Mouse (Mus musculus) hindbrain, postnatal 0 days (tissue): ENCODE measurements around the gene Capn1. TPM values are rescaled to one million over a fixed set of nuclear protein-coding genes. Genes with fewer than 3 reads are reported as not detected.

Experiments
- ATAC-seq: fragments of 200-750 bp; cut with Nextera tagmentation; 2 replicates; pipeline ENCODE4 v1.8.0; 2017; ENCODE audit warnings: mild to moderate bottlenecking, moderate TSS enrichment, moderate library complexity
- DNase-seq: peaks from one replicate; pipeline ENCODE4 v3.0.0-alpha.2; 2015; ENCODE audit warnings: low spot score
- H3K27ac ChIP-seq: fragments of 300-500 bp; sonication (generic); 2 replicates; pipeline ENCODE4 v1.5.1; 2014; ENCODE audit warnings: mild to moderate bottlenecking
- H3K27me3 ChIP-seq: fragments of 300-500 bp; sonication (generic); 2 replicates; pipeline ENCODE4 v1.6.1; 2014; ENCODE audit warnings: low read length, mixed read lengths; ENCODE audit not compliant: insufficient read depth
- H3K36me3 ChIP-seq: fragments of 300-500 bp; sonication (generic); 2 replicates; pipeline ENCODE4 v1.6.1; 2014; ENCODE audit warnings: low read length, mixed read lengths; ENCODE audit not compliant: insufficient read depth
- H3K4me1 ChIP-seq: fragments of 300-500 bp; sonication (generic); 2 replicates; pipeline ENCODE4 v1.6.1; 2014; ENCODE audit warnings: antibody characterized with exemption, low read length, mixed read lengths; ENCODE audit not compliant: insufficient read depth
- H3K4me2 ChIP-seq: fragments of 300-500 bp; sonication (generic); 2 replicates; pipeline ENCODE4 v1.6.1; 2014; ENCODE audit warnings: low read depth, mild to moderate bottlenecking, low read length, moderate library complexity, mixed read lengths
- H3K4me3 ChIP-seq: fragments of 300-500 bp; sonication (generic); 2 replicates; pipeline ENCODE4 v1.5.1; 2014; ENCODE audit warnings: low read length
- H3K9ac ChIP-seq: fragments of 300-500 bp; sonication (generic); replicated peaks from 2 replicates; pipeline ENCODE4 v1.6.1; 2014; ENCODE audit warnings: mild to moderate bottlenecking, low read length, moderate library complexity, mixed read lengths
- H3K9me3 ChIP-seq: fragments of 300-500 bp; sonication (generic); 2 replicates; pipeline ENCODE4 v1.6.1; 2016; ENCODE audit warnings: low read length, mixed read lengths
- CTCF ChIP-seq: IDR thresholded peaks from 2 replicates; pipeline ENCODE4 v1.5.1; 2016; ENCODE audit warnings: antibody characterized with exemption, control low read depth, low read depth
- WGBS: fragments of 180-500 bp; shearing (Covaris S2); extraction: QIAGEN DNeasy Blood & Tissue Kit; methylation state at CpG from one replicate; pipeline ENCODE4 v1.1.7; 2014; 5-methylcytosine and 5-hydroxymethylcytosine counted together
- polyA plus RNA-seq: library from polyadenylated mRNA; unstranded; fragments of >200 nt; fragmentation: Nextera tagmentation; extraction: Ambion mirVana; gene quantifications from 2 replicates; pipeline ENCODE4 v1.2.1, GENCODE M21; 2015
- total RNA-seq: library from RNA; depleted of rRNA; stranded (reverse); fragments of >200 nt; gene quantifications from 2 replicates; pipeline ENCODE4 v1.2.3, GENCODE M21; 2014

Gene Capn1
- total and polyA plus RNA-seq, 2 experiments from 2014 or later: 4.8 to 15.7 TPM

GRCm38 (mm10) chr19:6013691-6014090 is 2.0 kb downstream of the Capn1 start:
- Histone ChIP-seq H3K4me2 (no peak overlapping the region), H3K9me3 (no peaks in the 10 kb centered on the region), H3K9ac (no peak overlapping the region), H3K27ac (no peak overlapping the region), H3K36me3 (no peaks in the 10 kb centered on the region), H3K4me3 (no peak overlapping the region), H3K27me3 (no peaks in the 10 kb centered on the region; the same call in 1 of the 2 replicates), H3K4me1 (peaks cover 4% of the 10 kb centered on the region; the same call in 1 of the 2 replicates)
- no peak for TF ChIP-seq CTCF
- ATAC-seq: no peak
- WGBS: 86% methylated on average over 10 of the region's 10 CpGs
- DNase-seq: no peak

DNA sequence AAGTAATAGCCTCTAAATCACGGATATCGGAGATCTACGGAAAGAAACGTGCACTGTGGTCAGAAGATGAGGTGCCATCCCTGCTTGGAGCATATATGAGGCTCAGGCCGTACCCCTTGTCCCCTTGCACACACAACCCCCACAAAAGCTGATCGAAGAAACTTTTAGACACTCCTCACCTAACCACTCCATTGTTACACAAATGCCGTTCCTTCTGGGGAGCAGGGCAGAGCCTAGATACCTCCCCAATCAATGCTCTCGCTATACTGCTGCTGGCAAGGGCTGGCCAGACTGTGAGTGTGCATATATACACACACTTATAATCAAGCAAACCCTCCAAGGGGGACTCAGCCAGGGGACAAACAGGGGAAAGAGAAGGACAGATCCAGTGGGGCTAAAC is 6.6 kb downstream of the Capn1 start:
- H3K4me1 ChIP-seq: no peaks in the 10 kb centered on the region
- WGBS: 71% methylated on average over 8 of the region's 8 CpGs
- no peaks in the 10 kb centered on the region for H3K36me3 ChIP-seq
- no peak overlapping the region for H3K27ac ChIP-seq
- no peak overlapping the region for H3K4me3 ChIP-seq
- no peak for ATAC-seq
- H3K9ac ChIP-seq: no peak overlapping the region
- H3K4me2 ChIP-seq: no peak overlapping the region
- no peaks in the 10 kb centered on the region for H3K9me3 ChIP-seq
- no peaks in the 10 kb centered on the region for H3K27me3 ChIP-seq
- no peak for TF ChIP-seq CTCF
- no peak for DNase-seq

DNA sequence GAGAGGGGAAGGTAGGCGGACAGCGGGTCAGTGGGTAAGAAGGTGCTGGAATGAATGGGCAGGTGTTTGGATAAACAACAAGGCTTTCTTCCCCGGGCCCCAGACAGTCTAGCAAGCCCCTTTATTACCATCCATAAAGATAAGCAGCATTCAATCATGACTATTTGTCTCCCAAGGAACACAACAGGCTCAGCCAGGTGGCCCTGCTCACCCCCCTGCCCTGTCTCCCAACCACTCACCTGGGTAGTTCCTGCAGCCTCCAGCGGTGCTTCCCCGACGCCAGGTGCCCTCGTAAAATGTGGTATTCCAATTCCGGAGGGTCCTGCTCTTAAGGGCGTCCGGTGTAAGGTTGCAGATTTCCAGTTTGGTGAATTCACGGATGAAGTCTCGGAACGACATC is 8.7 kb downstream of the Capn1 start:
- H3K27me3 ChIP-seq: no peaks in the 10 kb centered on the region
- no peak overlapping the region for H3K4me2 ChIP-seq
- H3K4me3 ChIP-seq: no peak overlapping the region
- no peaks in the 10 kb centered on the region for H3K4me1 ChIP-seq
- H3K27ac ChIP-seq: no peak overlapping the region
- 95% methylated on average over 13 of the region's 13 CpGs for WGBS
- no peak overlapping the region for H3K9ac ChIP-seq
- ATAC-seq (no peak), DNase-seq (no peak)
- no peaks in the 10 kb centered on the region for H3K36me3 ChIP-seq
- TF ChIP-seq CTCF: no peak
- H3K9me3 ChIP-seq: no peaks in the 10 kb centered on the region

DNA sequence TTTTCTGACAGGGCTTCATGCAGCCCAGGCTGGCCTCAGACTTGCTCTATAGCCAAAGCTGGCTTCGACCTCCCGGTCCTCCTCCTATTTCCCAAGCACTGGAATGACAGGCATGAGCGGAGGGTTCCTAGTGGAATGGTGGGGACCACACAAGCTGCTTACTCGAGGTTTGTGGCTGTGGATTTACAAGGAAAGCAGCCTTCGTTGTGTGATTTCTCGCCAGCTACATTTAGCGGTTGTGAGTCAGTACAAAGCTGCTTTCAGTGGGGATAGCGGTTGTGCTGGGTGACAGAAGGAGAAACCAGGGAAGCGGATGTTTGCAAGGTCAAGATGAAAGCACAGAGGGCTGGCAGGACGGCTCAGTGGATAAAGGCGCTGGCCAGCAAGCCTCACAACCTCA is 10.2 kb downstream of the Capn1 start:
- TF ChIP-seq CTCF: no peak
- H3K36me3 ChIP-seq: no peaks in the 10 kb centered on the region
- no peak overlapping the region for H3K4me3 ChIP-seq
- no peak overlapping the region for H3K4me2 ChIP-seq
- H3K4me1 ChIP-seq: no peaks in the 10 kb centered on the region
- no peak for DNase-seq
- H3K27me3 ChIP-seq: no peaks in the 10 kb centered on the region
- ATAC-seq: no peak
- H3K9me3 ChIP-seq: no peaks in the 10 kb centered on the region
- H3K27ac ChIP-seq: no peak overlapping the region
- no peak overlapping the region for H3K9ac ChIP-seq
- WGBS: 61% methylated on average over 11 of the region's 11 CpGs

DNA sequence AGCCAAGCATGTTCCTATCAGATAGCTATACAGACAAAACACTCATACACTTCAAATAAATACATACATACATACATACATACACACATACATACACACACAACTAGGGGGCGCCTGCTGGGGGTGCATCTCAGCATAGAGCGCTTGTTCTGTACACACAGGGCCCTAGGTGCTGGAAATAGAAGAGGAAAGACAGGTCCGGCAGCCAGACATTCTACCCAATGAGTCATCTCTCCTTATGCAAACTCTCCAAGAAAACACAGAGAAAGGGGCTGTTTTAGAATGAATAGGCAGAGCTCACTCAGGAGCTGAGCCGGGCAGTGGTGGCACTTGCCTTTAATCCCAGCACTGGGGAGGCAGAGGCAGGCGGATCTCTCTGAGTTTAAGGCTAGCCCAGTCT is 15.7 kb downstream of the Capn1 start:
- no peaks in the 10 kb centered on the region for H3K9me3 ChIP-seq
- H3K36me3 ChIP-seq: no peaks in the 10 kb centered on the region
- no peaks in the 10 kb centered on the region for H3K27me3 ChIP-seq
- ATAC-seq (no peak), DNase-seq (no peak)
- TF ChIP-seq CTCF: no peak
- H3K27ac ChIP-seq: no peak overlapping the region
- no peak overlapping the region for H3K9ac ChIP-seq
- H3K4me3 ChIP-seq: no peak overlapping the region
- no peaks in the 10 kb centered on the region for H3K4me1 ChIP-seq
- H3K4me2 ChIP-seq: no peak overlapping the region
- 79% methylated on average over 5 of the region's 5 CpGs for WGBS

DNA sequence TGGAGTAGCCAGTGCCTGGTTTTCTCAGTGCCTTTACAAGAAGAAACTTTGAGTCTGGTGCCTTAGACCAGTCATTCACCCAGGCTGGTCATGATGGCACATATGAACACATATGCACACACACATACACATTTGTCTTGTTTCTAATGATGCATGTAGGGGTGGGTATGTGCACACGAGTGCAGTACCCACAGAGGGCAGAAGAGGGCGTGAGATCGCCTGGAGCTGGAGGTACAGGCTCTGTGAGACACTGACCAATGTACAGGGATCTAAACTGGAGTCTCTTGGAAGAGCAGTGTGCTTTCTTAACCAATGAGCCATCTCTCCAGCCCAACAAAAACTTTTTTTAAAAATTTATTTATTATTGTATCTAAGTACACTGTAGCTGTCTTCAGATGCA is 17.5 kb downstream of the Capn1 start:
- no peak overlapping the region for H3K4me2 ChIP-seq
- TF ChIP-seq CTCF: no peak
- H3K27ac ChIP-seq: no peak overlapping the region
- no peaks in the 10 kb centered on the region for H3K36me3 ChIP-seq
- H3K4me1 ChIP-seq: no peaks in the 10 kb centered on the region
- ATAC-seq (no peak), DNase-seq (no peak)
- no peak overlapping the region for H3K9ac ChIP-seq
- 82% methylated on average over 3 of the region's 3 CpGs for WGBS
- no peaks in the 10 kb centered on the region for H3K27me3 ChIP-seq
- no peak overlapping the region for H3K4me3 ChIP-seq
- no peaks in the 10 kb centered on the region for H3K9me3 ChIP-seq

DNA sequence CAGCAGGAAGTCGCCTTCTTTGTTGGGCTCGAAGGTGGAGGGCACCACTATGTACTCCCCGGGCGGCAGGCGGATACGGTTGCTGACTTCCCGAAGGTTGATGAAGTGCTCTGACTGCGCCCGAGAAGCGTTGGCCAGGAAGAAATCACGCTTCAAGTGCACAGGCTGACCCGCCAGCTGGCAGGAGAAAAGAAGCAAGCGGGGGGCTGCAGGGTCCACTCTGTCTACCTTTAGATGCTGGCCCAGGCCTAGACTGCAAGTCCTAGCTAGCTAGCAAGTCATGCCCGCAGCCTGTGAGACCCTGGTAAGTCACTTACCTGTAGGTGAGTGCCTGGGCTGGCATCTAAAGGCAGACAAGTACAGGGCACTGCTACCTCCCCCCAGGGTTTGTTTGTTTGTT is 21.0 kb downstream of the Capn1 start:
- no peaks in the 10 kb centered on the region for H3K9me3 ChIP-seq
- no peak overlapping the region for H3K9ac ChIP-seq
- H3K4me2 ChIP-seq: no peak overlapping the region
- WGBS: 78% methylated on average over 14 of the region's 14 CpGs
- H3K27me3 ChIP-seq: no peaks in the 10 kb centered on the region
- H3K4me1 ChIP-seq: no peaks in the 10 kb centered on the region
- no peak overlapping the region for H3K4me3 ChIP-seq
- TF ChIP-seq CTCF: no peak
- no peak overlapping the region for H3K27ac ChIP-seq
- DNase-seq: no peak
- H3K36me3 ChIP-seq: no peaks in the 10 kb centered on the region
- no peak for ATAC-seq

DNA sequence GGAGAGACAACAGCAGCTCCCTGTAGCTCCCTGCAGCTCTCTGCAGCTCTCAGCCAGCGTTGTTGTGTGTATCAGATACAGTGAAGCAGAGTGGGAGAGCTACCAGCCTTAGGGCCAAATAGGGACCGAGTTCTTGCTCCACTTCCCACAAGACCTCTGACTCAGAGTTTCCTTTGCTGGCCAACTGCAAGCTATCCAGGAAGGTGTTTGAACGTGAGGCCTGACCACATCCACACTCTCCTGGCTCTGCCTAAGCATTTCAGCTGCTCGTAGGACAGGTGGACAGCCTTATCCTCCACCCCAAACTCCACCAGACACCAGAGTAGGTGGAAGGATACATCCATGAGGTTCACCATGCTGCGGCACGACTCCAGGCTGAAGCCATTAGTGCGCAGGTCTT is 23.7 kb downstream of the Capn1 start:
- Histone ChIP-seq H3K4me1 (no peaks in the 10 kb centered on the region), H3K4me3 (no peak overlapping the region), H3K27ac (no peak overlapping the region), H3K4me2 (no peak overlapping the region), H3K9me3 (no peaks in the 10 kb centered on the region), H3K36me3 (no peaks in the 10 kb centered on the region), H3K27me3 (no peaks in the 10 kb centered on the region), H3K9ac (no peak overlapping the region)
- ATAC-seq (no peak), DNase-seq (no peak)
- WGBS: 86% methylated on average over 7 of the region's 7 CpGs
- no peak for TF ChIP-seq CTCF
